Mouse (Mus musculus) midbrain, embryonic 13.5 days (tissue): ENCODE measurements around the gene Prrc2b. TPM values are rescaled to one million over a fixed set of nuclear protein-coding genes. Genes with fewer than 3 reads are reported as not detected.

Experiments
- ATAC-seq: fragments of 200-750 bp; cut with Nextera tagmentation; 2 replicates; pipeline ENCODE4 v1.8.0; 2017; ENCODE audit warnings: mild to moderate bottlenecking, moderate TSS enrichment, moderate library complexity
- H3K27ac ChIP-seq: fragments of 300-500 bp; sonication (generic); 2 replicates; pipeline ENCODE4 v1.5.1; 2015; ENCODE audit warnings: inconsistent platforms, mild to moderate bottlenecking, moderate library complexity
- H3K27me3 ChIP-seq: fragments of 300-500 bp; sonication (generic); 2 replicates; pipeline ENCODE4 v1.6.1; 2015; ENCODE audit warnings: mild to moderate bottlenecking, inconsistent platforms
- H3K36me3 ChIP-seq: fragments of 300-500 bp; sonication (generic); 2 replicates; pipeline ENCODE4 v1.6.1; 2015; ENCODE audit warnings: mild to moderate bottlenecking, inconsistent platforms
- H3K4me1 ChIP-seq: fragments of 300-500 bp; sonication (generic); replicated peaks from 2 replicates; pipeline ENCODE4 v1.6.1; 2015; ENCODE audit warnings: inconsistent platforms
- H3K4me2 ChIP-seq: fragments of 300-500 bp; sonication (generic); replicated peaks from 2 replicates; pipeline ENCODE4 v1.6.1; 2015; ENCODE audit warnings: moderate library complexity, mild to moderate bottlenecking, inconsistent platforms
- H3K4me3 ChIP-seq: fragments of 300-500 bp; sonication (generic); replicated peaks from 2 replicates; pipeline ENCODE4 v1.5.1; 2015; ENCODE audit warnings: mild to moderate bottlenecking, inconsistent platforms
- H3K9ac ChIP-seq: fragments of 300-500 bp; sonication (generic); replicated peaks from 2 replicates; pipeline ENCODE4 v1.6.1; 2015; ENCODE audit warnings: mild to moderate bottlenecking, inconsistent platforms
- H3K9me3 ChIP-seq: fragments of 300-500 bp; sonication (generic); 2 replicates; pipeline ENCODE4 v1.6.1; 2016; ENCODE audit warnings: mild to moderate bottlenecking, inconsistent platforms
- WGBS: fragments of 180-500 bp; shearing (Covaris S2); methylation state at CpG from one replicate; pipeline ENCODE4 v1.1.7; 2015; 5-methylcytosine and 5-hydroxymethylcytosine counted together
- polyA plus RNA-seq: library from polyadenylated mRNA; unstranded; fragments of >200 nt; fragmentation: Nextera tagmentation; extraction: Ambion mirVana; gene quantifications from 2 replicates; pipeline ENCODE4 v1.2.1, GENCODE M21; 2015

Gene Prrc2b
- polyA plus RNA-seq, 1 experiment from 2014 or later = 77.5 TPM

DNA sequence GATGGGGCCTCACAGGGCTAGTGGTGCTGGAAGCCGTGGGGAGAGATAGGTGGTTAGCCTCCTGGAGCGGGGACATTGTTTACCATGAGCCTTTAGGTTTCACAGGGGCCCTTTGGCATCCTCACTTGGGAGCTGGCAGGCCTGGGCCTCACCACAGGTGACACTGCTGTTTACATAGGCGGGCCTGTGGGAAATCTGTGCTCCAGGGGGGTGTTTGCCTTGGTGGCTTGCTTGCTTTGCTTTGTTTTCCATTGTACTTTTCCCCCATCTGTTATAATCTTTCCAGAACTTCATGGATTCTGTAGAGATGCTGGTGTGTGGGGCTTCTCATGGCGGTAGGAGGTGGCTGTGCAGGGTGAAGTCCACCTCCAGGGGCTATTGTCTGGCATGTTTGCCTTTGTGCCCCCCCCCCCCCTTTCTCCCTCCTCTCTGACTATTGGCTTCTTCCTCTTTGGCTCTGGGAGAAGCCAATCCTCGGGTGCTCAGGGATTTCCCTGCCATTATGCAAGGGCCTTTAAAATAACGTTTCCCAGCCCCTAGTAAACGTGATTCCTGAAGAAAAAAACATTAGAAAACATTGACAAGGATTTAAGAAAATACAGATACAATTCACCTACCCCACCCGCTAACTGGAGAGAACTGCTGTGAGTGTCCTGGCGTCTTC is 3.6 kb downstream of the Prrc2b start:
- Histone ChIP-seq H3K4me1 (peaks cover 82% of the 10 kb centered on the region), H3K9ac (peak overlapping the region; percentile 99), H3K27ac (peak overlapping the region; percentile 99), H3K4me2 (peak overlapping the region; percentile 100), H3K36me3 (no peaks in the 10 kb centered on the region), H3K4me3 (peak overlapping the region; percentile 92), H3K9me3 (no peaks in the 10 kb centered on the region), H3K27me3 (no peaks in the 10 kb centered on the region)
- no peak for ATAC-seq
- WGBS = 29% methylated on average over 9 of the region's 9 CpGs

DNA sequence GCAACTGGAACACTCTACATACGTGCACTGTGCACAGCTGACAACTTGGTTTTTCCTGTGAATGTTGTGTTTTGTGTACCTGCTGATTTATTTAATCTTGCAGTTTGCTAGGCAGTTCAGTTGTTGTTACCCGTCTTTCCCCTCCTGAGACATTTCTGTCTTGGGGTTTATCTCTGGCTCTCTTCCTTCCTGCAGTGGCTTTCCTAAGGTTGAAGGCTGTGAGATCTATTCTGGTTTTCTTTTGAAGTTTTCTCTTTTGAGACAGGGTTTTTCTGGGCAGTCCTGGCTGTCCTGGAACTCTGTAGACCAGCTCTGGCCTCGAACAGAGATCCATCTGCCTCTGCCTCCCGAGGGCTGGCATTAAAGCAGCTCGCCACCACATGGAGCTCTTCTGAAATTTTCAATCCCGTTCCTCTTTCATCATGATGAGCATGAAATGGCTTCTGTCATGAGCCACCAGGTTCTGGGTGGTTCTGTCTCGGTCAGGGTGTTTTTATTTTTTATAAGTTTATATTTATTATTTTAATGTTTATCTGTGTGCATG is 4.2 kb downstream of the Prrc2b start:
- Histone ChIP-seq H3K27ac (peak overlapping the region; percentile 99; the same call in 1 of the 2 replicates), H3K36me3 (no peaks in the 10 kb centered on the region), H3K4me3 (peak overlapping the region; percentile 92), H3K27me3 (no peaks in the 10 kb centered on the region), H3K9ac (peak overlapping the region; percentile 99; the same call in 1 of the 2 replicates), H3K4me1 (peaks cover 86% of the 10 kb centered on the region), H3K4me2 (peak overlapping the region; percentile 100), H3K9me3 (no peaks in the 10 kb centered on the region)
- ATAC-seq = no peak
- 40% methylated on average over 7 of the region's 7 CpGs for WGBS

DNA sequence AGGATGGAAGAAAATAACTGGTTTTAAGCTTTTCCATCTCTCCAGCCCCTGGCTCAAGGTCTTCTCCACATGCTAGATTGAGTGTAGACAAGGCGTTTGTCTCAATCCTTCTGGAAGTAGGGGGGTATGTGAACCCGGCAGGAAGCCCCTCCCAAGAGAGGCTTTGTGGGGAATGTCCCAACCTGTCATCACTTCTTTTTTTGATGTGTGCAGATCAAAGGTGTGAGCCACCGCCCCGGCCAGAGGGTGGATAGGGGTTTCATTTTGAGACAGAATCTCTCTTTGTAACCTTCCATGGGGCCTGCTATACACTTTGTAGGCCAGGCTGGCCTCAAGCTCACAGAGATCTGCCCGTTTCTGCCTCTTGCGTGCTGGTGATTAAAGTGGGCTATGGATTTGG is 4.7 kb downstream of the Prrc2b start:
- Histone ChIP-seq H3K36me3 (0 out of 2 replicates have a peak, but pooled peaks cover 4% of the 10 kb centered on the region), H3K27ac (peak overlapping the region; percentile 99; the same call in 1 of the 2 replicates), H3K4me3 (no peak overlapping the region), H3K9ac (0 out of 2 replicates have a peak overlapping the region, but pooled peaks have one; percentile 55), H3K4me1 (peaks cover 87% of the 10 kb centered on the region), H3K27me3 (no peaks in the 10 kb centered on the region), H3K4me2 (peak overlapping the region; percentile 100), H3K9me3 (no peaks in the 10 kb centered on the region)
- WGBS = 60% methylated on average over 6 of the region's 6 CpGs
- no peak for ATAC-seq

DNA sequence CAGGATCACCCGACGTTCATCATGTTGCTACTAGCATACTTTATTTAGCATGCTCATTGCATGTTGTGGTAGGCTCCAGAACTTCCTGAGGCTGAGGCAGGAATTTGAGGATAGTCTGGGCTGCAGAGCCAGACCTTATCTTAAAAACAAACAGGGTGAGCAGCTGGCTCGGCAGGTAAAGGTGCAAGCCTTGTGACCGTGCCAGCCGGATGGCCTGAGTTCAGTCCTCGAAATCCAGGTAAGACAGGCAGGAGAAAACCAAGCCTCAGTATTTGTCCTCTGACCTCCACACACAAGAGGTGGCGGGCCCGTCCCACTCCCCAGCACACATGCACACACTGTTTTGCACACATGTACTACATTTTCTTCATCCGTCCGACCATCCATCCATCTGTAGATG is 5.8 kb downstream of the Prrc2b start:
- Histone ChIP-seq H3K36me3 (0 out of 2 replicates have a peak, but pooled peaks cover 4% of the 10 kb centered on the region), H3K27me3 (no peaks in the 10 kb centered on the region), H3K9me3 (no peaks in the 10 kb centered on the region), H3K4me1 (peaks cover 88% of the 10 kb centered on the region), H3K9ac (peak overlapping the region; percentile 55), H3K4me3 (no peak overlapping the region), H3K4me2 (peak overlapping the region; percentile 41), H3K27ac (peak overlapping the region; percentile 83)
- 71% methylated on average over 10 of the region's 10 CpGs for WGBS
- no peak for ATAC-seq

GRCm38 (mm10) chr2:32157328-32157727 is 6.4 kb downstream of the Prrc2b start:
- peak overlapping the region; percentile 6; the same call in 1 of the 2 replicates for H3K4me3 ChIP-seq
- H3K4me1 ChIP-seq = peaks cover 84% of the 10 kb centered on the region
- H3K36me3 ChIP-seq = peaks cover 5% of the 10 kb centered on the region; the same call in 1 of the 2 replicates
- H3K27me3 ChIP-seq = no peaks in the 10 kb centered on the region
- H3K9me3 ChIP-seq = no peaks in the 10 kb centered on the region
- 12% methylated on average over 4 of the region's 4 CpGs for WGBS
- peak overlapping the region; percentile 41 for H3K4me2 ChIP-seq
- H3K27ac ChIP-seq = peak overlapping the region; percentile 83
- peak; percentile 47 for ATAC-seq
- peak overlapping the region; percentile 55 for H3K9ac ChIP-seq

DNA sequence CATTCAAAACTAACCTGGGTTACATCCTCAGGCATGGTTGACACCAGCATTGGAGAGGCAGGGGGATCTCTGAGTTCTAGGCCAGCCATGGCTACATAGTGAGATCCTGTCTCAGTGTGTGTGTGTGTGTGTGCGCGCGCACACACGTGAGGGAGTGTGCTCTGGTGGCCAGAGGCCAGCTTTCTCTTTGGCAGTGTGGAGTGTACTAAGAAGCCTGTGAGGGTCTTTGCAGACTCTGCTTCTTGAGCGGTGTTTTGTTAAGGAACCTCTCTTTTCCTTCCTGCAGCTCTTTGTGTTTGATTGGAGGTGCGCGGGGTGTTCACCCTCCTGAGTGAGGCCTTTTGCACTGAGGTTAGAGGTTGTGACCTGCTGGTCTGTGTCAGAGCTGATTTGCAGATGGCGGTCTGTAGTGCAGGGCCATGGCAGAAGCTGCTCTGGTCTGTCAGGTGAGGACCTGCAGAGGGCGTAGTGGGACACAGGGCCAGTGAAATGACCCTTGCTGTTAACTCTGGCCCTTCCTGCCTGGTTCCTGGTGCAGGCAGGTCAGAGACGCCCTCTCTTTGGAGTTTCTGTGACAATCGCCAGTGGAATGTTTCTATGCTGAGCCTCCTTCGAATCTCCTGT is 7.8 kb downstream of the Prrc2b start:
- H3K27ac ChIP-seq = peak overlapping the region; percentile 59
- 66% methylated on average over 12 of the region's 12 CpGs for WGBS

DNA sequence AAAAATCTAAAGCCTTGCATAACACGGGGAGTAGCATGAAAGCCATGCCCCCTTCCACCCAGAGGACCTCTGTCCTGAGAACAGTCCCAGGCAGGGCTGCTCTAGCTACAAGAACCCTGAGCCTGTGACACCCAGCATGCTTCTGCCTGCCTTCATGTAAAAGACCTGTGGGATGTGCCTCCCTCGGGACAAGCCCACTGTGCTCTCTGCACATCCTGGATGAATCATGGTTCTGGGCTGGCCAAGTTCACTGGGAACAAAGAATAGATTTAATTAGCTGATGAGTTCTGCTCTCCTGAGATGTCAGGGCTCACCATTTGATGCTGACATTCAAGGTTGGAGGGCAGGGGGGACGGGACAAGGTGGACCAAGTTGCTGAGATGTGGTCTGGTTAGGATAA is 9.6 kb downstream of the Prrc2b start:
- WGBS = 92% methylated on average over 3 of the region's 3 CpGs
- no peak for ATAC-seq
- no peak overlapping the region for H3K27ac ChIP-seq
- H3K27me3 ChIP-seq = no peaks in the 10 kb centered on the region
- no peaks in the 10 kb centered on the region for H3K9me3 ChIP-seq
- H3K4me3 ChIP-seq = no peak overlapping the region
- H3K36me3 ChIP-seq = peaks cover 8% of the 10 kb centered on the region; the same call in 1 of the 2 replicates
- no peak overlapping the region for H3K9ac ChIP-seq
- H3K4me2 ChIP-seq = no peak overlapping the region
- peaks cover 82% of the 10 kb centered on the region for H3K4me1 ChIP-seq

More for the DNA sequence above, 7.8 kb downstream of the Prrc2b start:
- peaks cover 82% of the 10 kb centered on the region for H3K4me1 ChIP-seq
- H3K9me3 ChIP-seq = no peaks in the 10 kb centered on the region
- H3K27me3 ChIP-seq = no peaks in the 10 kb centered on the region
- no peak for ATAC-seq
- peaks cover 8% of the 10 kb centered on the region; the same call in 1 of the 2 replicates for H3K36me3 ChIP-seq
- no peak overlapping the region for H3K4me3 ChIP-seq
- no peak overlapping the region; the same call in 1 of the 2 replicates for H3K9ac ChIP-seq
- no peak overlapping the region for H3K4me2 ChIP-seq

DNA sequence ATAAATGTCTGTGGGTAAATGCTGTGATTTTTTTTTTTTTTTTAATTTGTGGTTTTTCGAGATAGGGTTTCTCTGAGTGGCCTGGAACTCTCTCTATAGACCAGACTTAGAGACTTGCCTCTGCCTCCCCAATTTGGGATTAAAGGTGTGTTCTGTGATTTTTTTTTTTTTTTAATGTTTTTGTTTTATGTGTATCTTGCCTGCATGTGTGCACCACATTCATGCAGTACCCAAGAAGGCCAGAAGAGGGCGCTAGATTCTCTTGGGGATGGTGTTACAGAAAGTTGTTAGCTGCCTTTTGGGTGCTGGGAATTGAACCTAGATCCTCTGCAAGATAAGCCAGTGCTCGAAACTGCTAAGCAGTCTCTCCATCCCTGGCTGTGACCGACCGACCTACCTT is 10.1 kb downstream of the Prrc2b start:
- Histone ChIP-seq H3K27ac (no peak overlapping the region), H3K4me1 (peaks cover 81% of the 10 kb centered on the region), H3K9me3 (no peaks in the 10 kb centered on the region), H3K27me3 (no peaks in the 10 kb centered on the region), H3K36me3 (peaks cover 8% of the 10 kb centered on the region; the same call in 1 of the 2 replicates), H3K9ac (no peak overlapping the region), H3K4me2 (no peak overlapping the region), H3K4me3 (no peak overlapping the region)
- WGBS = 83% methylated on average over 5 of the region's 5 CpGs
- no peak for ATAC-seq

DNA sequence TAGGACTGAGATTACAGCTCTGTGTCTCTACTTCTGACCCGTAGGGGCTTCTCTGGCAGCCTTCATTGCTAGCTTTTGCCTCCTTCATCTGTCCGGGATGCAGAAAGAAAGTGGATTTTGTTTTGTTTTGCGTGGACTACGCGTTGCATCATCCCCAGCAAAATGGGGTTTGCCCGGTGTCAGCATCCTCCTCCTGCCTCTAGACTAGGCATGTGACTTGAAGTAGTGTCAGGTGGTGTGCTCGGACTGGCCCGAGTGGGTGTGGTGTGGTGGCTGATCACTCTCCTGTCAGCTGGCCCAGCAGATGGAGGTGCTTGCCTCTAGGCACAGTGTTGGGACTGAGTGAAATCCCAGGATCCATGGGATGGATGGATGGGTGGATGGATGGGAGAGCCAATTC is 11.2 kb downstream of the Prrc2b start:
- H3K4me1 ChIP-seq = peaks cover 81% of the 10 kb centered on the region
- 97% methylated on average over 8 of the region's 8 CpGs for WGBS

DNA sequence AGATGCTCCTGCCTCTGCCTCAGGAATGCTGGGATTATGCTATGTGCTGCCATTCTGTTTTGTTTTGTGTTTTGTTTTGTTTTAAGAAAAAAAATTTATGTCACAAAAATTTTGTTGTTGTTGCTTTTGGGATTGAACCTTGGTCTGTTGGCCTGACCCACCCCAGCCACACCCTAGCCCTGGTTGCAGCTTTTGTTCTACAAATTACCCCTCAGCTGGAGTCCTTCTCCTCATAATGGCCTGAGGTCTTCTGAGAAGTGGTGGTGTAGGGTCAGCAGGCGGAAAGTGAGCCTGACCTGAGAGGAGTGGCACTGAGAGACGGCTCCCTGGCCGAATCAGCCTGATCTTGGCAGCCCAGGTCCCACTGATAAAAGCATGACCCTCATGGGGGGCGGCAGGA is 11.8 kb downstream of the Prrc2b start:
- H3K4me2 ChIP-seq = no peak overlapping the region
- WGBS = 80% methylated on average over 4 of the region's 4 CpGs

More for the DNA sequence above, 11.2 kb downstream of the Prrc2b start:
- no peaks in the 10 kb centered on the region for H3K9me3 ChIP-seq
- H3K4me2 ChIP-seq = no peak overlapping the region
- H3K4me3 ChIP-seq = no peak overlapping the region
- H3K27ac ChIP-seq = no peak overlapping the region
- H3K27me3 ChIP-seq = no peaks in the 10 kb centered on the region
- H3K36me3 ChIP-seq = peaks cover 8% of the 10 kb centered on the region; the same call in 1 of the 2 replicates
- no peak for ATAC-seq
- no peak overlapping the region for H3K9ac ChIP-seq

GRCm38 (mm10) chr2:32163057-32163456 is 12.2 kb downstream of the Prrc2b start:
- H3K4me1 ChIP-seq = peaks cover 81% of the 10 kb centered on the region
- no peak overlapping the region for H3K4me3 ChIP-seq
- H3K27me3 ChIP-seq = no peaks in the 10 kb centered on the region
- no peaks in the 10 kb centered on the region for H3K9me3 ChIP-seq
- H3K9ac ChIP-seq = no peak overlapping the region
- H3K27ac ChIP-seq = no peak overlapping the region
- peaks cover 8% of the 10 kb centered on the region; the same call in 1 of the 2 replicates for H3K36me3 ChIP-seq
- no peak for ATAC-seq
- WGBS = 90% methylated on average over 3 of the region's 3 CpGs
- H3K4me2 ChIP-seq = no peak overlapping the region

More for the DNA sequence above, 11.8 kb downstream of the Prrc2b start:
- no peaks in the 10 kb centered on the region for H3K27me3 ChIP-seq
- H3K27ac ChIP-seq = no peak overlapping the region
- no peaks in the 10 kb centered on the region for H3K9me3 ChIP-seq
- no peak overlapping the region for H3K4me3 ChIP-seq
- H3K9ac ChIP-seq = no peak overlapping the region
- H3K36me3 ChIP-seq = peaks cover 8% of the 10 kb centered on the region; the same call in 1 of the 2 replicates
- no peak for ATAC-seq
- peaks cover 81% of the 10 kb centered on the region for H3K4me1 ChIP-seq

- H3K9me3 ChIP-seq = no peaks in the 10 kb centered on the region
- peaks cover 8% of the 10 kb centered on the region; the same call in 1 of the 2 replicates for H3K36me3 ChIP-seq
- 74% methylated on average over 12 of the region's 12 CpGs for WGBS
- H3K4me2 ChIP-seq = no peak overlapping the region
- peaks cover 81% of the 10 kb centered on the region for H3K4me1 ChIP-seq
- H3K27ac ChIP-seq = peak overlapping the region; percentile 35; the same call in 1 of the 2 replicates
- H3K4me3 ChIP-seq = no peak overlapping the region
- no peak overlapping the region for H3K9ac ChIP-seq
- ATAC-seq = no peak
- no peaks in the 10 kb centered on the region for H3K27me3 ChIP-seq
Observed at GRCm38 (mm10) chr2:32164503-32164902, 13.6 kb downstream of the Prrc2b start.
